Mouse (Mus musculus) myocyte (in vitro differentiated cells): ENCODE measurements around the gene Gng2.

ENCODE experiments used
- E2F4 ChIP-seq: IDR thresholded peaks from one replicate; pipeline ENCODE4 v1.6.1; 2011; ENCODE audit warnings: mild to moderate bottlenecking, control low read depth, moderate library complexity; ENCODE audit not compliant: insufficient read depth
- POLR2A ChIP-seq: IDR thresholded peaks from one replicate; pipeline ENCODE4 v1.6.1; 2011; ENCODE audit warnings: low read depth, mild to moderate bottlenecking, control low read depth, moderate library complexity; ENCODE audit not compliant: insufficient read length

- TF ChIP-seq POLR2A, result peak; percentile 52
- TF ChIP-seq E2F4, result no peak
Observed at GRCm38 (mm10) chr14:19976421-19977270, 781 bp downstream of the Gng2 start.
